Mouse (Mus musculus): ENCODE measurements around the gene Fiz1. TPM values are rescaled to one million over a fixed set of nuclear protein-coding genes. Genes with fewer than 3 reads are reported as not detected.

The Fiz1 gene
- polyA plus RNA-seq, 1 experiment: 23.6 TPM

DNA sequence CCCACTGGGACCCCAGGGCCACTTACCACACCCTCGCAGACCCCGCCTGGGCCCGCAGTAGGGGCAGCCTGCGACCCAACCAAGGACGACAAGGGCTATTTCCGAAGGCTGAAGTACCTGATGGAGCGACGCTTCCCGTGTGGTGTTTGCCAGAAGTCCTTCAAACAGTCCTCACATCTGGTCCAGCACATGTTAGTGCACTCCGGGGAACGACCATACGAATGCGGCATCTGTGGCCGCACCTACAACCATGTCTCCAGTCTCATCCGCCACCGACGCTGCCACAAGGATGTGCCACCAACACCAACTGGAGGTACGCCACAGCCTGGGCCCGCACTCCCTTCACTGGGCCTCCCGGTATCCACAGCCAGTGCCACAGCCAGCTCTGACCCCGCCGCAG is 15.0 kb upstream of the Fiz1 start:
- no peaks in the 10 kb centered on the region for H3K4me1 ChIP-seq (ENCODE audit: control insufficient read depth, insufficient read depth, low read length)
- no peak overlapping the region for H3K4me3 ChIP-seq (ENCODE audit: insufficient read depth, low read length)
- no peak overlapping the region for H3K27ac ChIP-seq (ENCODE audit: insufficient read depth, low read depth, low read length)
- no peak for TF ChIP-seq CTCF (IDR thresholded peaks at IDR 0.05; ENCODE audit: low read depth, low read length)
- no peak for TF ChIP-seq POLR2A (IDR thresholded peaks at IDR 0.05; ENCODE audit: borderline replicate concordance, low read depth, low read length)

DNA sequence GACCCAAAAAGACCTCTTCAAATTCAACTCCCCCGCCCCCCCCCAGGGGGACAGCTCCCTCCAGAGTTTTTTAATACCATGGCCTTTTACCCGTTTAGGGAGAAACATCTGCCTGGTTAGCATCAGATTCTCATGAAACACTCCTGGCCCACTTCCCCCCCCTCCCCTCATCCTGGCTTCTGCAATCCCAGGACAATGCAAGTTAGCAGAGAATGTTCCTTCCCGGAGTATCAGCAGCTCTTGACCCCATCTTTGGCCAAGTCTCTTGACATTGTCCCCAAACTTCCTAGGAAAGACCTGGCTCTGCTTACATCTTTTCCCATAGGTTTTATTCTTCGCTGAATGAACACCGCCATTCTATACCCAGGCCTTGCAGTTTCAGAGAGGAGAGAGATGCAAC is 6.7 kb upstream of the Fiz1 start:
- Histone ChIP-seq H3K4me3 (ENCODE audit: insufficient read depth, low read length) (peak overlapping the region; percentile 93), H3K4me1 (ENCODE audit: control insufficient read depth, insufficient read depth, low read length) (peaks cover 18% of the 10 kb centered on the region), H3K27ac (ENCODE audit: insufficient read depth, low read depth, low read length) (peak overlapping the region; percentile 88; the same call in 1 of the 2 replicates)
- no peak for TF ChIP-seq CTCF (IDR thresholded peaks at IDR 0.05; ENCODE audit: low read depth, low read length)
- no peak for TF ChIP-seq POLR2A (IDR thresholded peaks at IDR 0.05; ENCODE audit: borderline replicate concordance, low read depth, low read length)

DNA sequence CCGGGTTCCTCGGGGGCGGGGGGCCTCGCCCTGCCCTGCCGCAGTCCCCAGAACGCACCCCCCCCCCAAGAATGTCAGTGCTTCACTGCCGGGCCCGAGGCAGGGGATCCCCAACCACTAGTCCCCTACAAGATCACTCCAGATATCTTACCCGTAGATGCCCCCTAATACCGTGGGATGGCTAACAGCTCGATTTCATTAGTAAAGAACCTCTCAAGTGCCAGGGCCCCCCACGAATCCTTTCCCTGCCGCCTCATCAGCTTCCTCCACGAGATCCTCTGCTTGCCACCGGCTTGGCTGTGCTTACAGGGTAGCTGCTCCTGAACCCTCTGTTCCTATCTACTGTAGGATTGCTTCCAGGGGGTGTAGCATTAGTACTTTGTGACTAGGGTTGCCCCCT is 6.2 kb upstream of the Fiz1 start:
- TF ChIP-seq POLR2A (IDR thresholded peaks at IDR 0.05; ENCODE audit: borderline replicate concordance, low read depth, low read length) (no peak), CTCF (IDR thresholded peaks at IDR 0.05; ENCODE audit: low read depth, low read length) (no peak)
- Histone ChIP-seq H3K4me3 (ENCODE audit: insufficient read depth, low read length) (peak overlapping the region; percentile 93), H3K27ac (ENCODE audit: insufficient read depth, low read depth, low read length) (peak overlapping the region; percentile 88), H3K4me1 (ENCODE audit: control insufficient read depth, insufficient read depth, low read length) (peaks cover 18% of the 10 kb centered on the region)

DNA sequence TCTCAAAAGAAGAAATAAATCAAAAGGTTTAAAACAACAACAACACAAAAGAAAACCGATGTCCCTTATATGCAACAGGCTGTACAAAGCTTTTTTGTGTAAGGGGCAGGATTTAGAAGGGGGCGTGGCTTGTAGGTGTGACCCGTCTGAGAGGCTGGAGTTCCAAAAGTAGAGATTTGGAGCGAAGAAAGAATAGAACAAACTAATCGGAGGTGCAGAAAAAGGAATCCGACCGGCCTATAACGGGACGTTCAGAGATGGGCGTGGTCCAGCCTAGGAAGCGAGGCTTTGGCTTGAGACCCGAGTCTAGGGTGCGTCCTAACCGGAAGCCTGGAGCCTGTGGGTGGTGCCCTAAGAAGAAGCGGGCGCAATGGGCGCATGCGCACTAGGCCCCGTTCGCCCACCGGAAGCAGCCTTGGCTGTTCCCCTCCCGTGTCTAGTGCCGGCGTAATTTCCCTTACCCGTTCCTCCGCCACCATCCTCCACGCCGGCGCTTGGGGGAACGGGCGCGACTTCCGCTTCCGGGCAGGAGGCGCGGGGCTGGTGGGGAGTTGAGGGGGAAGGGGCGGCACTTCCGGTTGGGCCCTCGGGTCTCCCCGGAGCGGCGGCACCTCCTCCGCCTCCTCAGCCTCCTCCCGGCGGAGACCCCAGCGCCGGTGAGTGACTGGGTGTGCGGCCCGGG is 5.6 kb upstream of the Fiz1 start, which contains the start of the genes Zfp865 and Ccdc106:
Gene Zfp865 (plus strand): TSS at position 377 of the 682 bp plus-strand sequence.
Gene Ccdc106 (plus strand): TSS at position 554 of the 682 bp plus-strand sequence.
- Histone ChIP-seq H3K4me3 (ENCODE audit: insufficient read depth, low read length) (peak within 1 kb of the TSS; percentile 93), H3K27ac (ENCODE audit: insufficient read depth, low read depth, low read length) (peak within 1 kb of the TSS; percentile 88), H3K4me1 (ENCODE audit: control insufficient read depth, insufficient read depth, low read length) (peaks cover 18% of the 10 kb centered on the region)
- TF ChIP-seq CTCF (IDR thresholded peaks at IDR 0.05; ENCODE audit: low read depth, low read length) (no peak), POLR2A (IDR thresholded peaks at IDR 0.05; ENCODE audit: borderline replicate concordance, low read depth, low read length) (no peak)

DNA sequence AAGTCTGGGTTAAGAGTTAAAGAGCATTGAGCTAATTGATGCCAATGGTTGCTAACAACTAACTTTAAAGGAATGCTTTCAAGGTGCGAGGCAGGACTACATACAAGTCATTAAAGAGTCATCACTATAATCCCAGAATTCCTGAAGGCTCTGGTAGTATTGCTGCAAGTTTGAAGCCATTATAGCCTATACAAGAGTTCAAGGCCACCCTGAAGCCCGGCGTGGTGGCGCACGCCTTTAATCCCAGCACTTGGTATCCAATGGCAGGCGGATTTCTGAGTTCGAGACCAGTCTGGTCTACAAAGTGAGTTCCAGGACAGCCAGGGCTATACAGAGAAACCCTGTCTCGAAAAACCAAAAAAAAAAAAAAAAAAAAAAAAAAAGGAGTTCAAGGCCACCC is 5.1 kb upstream of the Fiz1 start:
- H3K4me1 ChIP-seq (ENCODE audit: control insufficient read depth, insufficient read depth, low read length): peaks cover 18% of the 10 kb centered on the region
- H3K4me3 ChIP-seq (ENCODE audit: insufficient read depth, low read length): peak overlapping the region; percentile 93
- peak overlapping the region; percentile 88 for H3K27ac ChIP-seq (ENCODE audit: insufficient read depth, low read depth, low read length)

DNA sequence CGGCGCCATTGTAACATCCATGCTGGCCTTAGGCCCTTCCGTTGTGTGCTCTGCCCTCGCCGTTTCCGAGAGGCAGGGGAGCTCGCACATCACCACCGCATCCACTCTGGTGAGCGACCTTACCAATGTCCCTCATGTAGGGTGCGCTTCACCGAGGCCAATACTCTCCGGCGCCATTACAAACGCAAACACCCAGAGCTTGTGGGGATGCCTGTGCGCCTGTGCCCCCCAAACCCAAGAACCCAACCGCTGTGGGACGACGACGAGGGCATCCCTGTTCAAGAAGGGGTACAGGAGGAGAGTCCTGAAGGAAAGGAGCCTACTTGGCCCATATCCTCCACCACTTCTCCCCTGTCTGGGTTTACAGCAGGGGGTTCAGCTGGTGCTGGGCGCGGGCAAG is 3.4 kb upstream of the Fiz1 start:
- peaks cover 23% of the 10 kb centered on the region for H3K4me1 ChIP-seq (ENCODE audit: control insufficient read depth, insufficient read depth, low read length)
- TF ChIP-seq CTCF (IDR thresholded peaks at IDR 0.05; ENCODE audit: low read depth, low read length) (no peak), POLR2A (IDR thresholded peaks at IDR 0.05; ENCODE audit: borderline replicate concordance, low read depth, low read length) (no peak)
- no peak overlapping the region for H3K27ac ChIP-seq (ENCODE audit: insufficient read depth, low read depth, low read length)
- no peak overlapping the region for H3K4me3 ChIP-seq (ENCODE audit: insufficient read depth, low read length)

DNA sequence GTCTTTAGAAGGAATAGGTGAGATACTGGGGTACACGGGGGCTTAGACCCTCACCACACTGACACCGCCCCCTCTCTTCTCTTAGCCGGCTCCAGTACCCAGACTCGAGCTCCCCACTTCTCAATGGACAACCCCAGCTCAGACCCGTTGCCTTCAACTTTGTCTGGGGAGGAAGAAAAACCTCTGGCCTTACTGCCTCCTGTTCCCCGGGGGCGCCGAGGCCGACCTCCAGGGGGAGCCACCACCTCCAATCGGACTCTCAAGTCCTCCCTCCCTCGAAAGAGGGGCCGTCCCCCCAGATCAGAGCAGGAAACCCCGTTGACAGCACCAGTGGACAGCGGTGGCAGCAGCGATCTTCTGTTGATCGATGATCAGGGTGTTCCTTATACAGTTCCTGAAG is 2.9 kb upstream of the Fiz1 start:
- Histone ChIP-seq H3K27ac (ENCODE audit: insufficient read depth, low read depth, low read length) (no peak overlapping the region), H3K4me3 (ENCODE audit: insufficient read depth, low read length) (no peak overlapping the region), H3K4me1 (ENCODE audit: control insufficient read depth, insufficient read depth, low read length) (peaks cover 24% of the 10 kb centered on the region)
- TF ChIP-seq CTCF (IDR thresholded peaks at IDR 0.05; ENCODE audit: low read depth, low read length) (no peak), POLR2A (IDR thresholded peaks at IDR 0.05; ENCODE audit: borderline replicate concordance, low read depth, low read length) (no peak)

DNA sequence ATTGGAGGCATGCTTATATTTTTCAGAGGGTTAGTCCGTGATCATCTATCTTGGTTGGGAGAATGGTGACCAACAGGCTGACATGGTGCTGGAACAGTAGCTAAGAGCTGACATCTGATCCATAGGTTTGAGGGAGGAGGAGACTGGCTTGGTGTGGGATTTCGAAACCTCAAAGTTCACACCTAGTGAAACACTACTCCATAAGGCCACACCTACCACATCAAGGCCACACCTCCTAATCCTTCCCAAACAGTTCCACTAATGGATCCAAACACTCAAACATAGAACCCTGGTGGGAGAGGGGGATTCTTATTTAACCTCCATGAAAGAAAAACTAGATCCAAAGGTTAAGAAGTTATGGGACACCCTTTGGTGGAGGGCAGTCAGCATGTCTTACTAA is 2.4 kb upstream of the Fiz1 start:
- H3K4me1 ChIP-seq (ENCODE audit: control insufficient read depth, insufficient read depth, low read length): peaks cover 24% of the 10 kb centered on the region
- H3K4me3 ChIP-seq (ENCODE audit: insufficient read depth, low read length): no peak overlapping the region
- H3K27ac ChIP-seq (ENCODE audit: insufficient read depth, low read depth, low read length): no peak overlapping the region
- TF ChIP-seq POLR2A (IDR thresholded peaks at IDR 0.05; ENCODE audit: borderline replicate concordance, low read depth, low read length): no peak
- TF ChIP-seq CTCF (IDR thresholded peaks at IDR 0.05; ENCODE audit: low read depth, low read length): no peak

DNA sequence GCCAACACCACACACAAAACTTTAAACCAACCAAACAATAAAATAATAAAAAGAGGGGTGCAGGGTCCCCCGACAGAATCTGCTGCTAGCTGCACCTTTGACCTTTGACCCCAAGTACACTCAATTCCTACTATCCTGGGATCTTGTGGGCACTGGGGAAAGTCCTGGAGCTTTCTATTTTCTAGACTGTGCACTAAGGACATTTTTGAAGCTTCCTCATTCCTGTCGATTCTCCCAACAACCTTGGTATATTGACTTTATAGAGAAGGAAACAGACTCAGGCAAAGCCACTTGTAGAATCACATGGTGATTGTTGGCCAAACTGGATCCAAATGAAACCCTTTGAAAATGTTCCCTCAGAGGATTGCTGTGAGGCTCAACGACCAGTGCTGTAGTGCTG is 1.6 kb upstream of the Fiz1 start:
- Histone ChIP-seq H3K27ac (ENCODE audit: insufficient read depth, low read depth, low read length) (peak overlapping the region; percentile 80), H3K4me3 (ENCODE audit: insufficient read depth, low read length) (peak overlapping the region; percentile 94), H3K4me1 (ENCODE audit: control insufficient read depth, insufficient read depth, low read length) (peaks cover 18% of the 10 kb centered on the region)
- TF ChIP-seq POLR2A (IDR thresholded peaks at IDR 0.05; ENCODE audit: borderline replicate concordance, low read depth, low read length) (no peak), CTCF (IDR thresholded peaks at IDR 0.05; ENCODE audit: low read depth, low read length) (no peak)

DNA sequence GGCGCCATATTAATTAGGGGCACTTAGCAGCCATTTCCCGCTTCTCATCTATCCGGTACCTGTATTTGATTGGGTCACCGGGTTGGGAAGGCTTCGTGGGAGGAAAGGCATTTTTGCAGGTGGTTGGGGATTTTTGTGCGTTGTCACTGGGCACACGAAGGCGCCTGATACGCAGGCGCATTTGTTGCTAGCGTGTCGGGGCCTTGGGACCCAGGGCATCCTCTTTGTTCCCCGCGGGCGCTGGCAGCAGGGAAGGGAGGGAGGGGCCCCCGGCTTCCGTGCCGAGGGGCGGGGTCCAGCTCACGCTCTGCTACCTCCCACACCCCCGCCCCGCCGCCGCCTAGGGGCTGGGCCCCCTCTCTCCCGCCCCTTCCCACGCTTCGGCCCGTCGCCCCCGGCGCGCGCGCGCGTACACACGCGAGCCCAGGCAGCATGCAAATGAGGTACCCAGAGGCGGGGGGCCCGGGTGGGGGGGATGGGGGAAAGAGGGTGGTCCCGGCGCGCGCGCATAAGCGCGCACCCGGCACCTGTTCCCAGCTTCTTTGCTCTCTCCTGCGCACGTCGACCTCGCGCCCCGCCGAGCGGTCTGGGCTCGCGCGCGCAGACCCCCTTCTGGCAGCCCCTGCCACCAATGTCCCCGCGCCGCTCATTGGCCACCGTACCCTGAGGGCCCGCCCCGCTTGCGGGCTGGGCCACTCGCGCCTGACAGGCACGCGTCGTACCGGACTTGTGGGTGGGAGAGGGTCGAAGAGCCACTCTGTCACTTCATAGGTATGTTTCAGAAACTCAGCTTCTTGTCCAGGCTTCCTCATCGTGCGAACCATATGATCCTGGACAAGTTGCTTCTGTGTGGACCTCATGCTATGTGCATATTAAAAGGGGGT is 863 bp upstream of the Fiz1 start, which contains the start of gene Gm44973:
Gene Gm44973 (plus strand): TSS at position 379 of the 884 bp plus-strand sequence.
- H3K4me1 ChIP-seq (ENCODE audit: control insufficient read depth, insufficient read depth, low read length): peaks cover 18% of the 10 kb centered on the region
- no peak for TF ChIP-seq CTCF (IDR thresholded peaks at IDR 0.05; ENCODE audit: low read depth, low read length)
- no peak for TF ChIP-seq POLR2A (IDR thresholded peaks at IDR 0.05; ENCODE audit: borderline replicate concordance, low read depth, low read length)
- peak within 1 kb of the TSS; percentile 100 for H3K27ac ChIP-seq (ENCODE audit: insufficient read depth, low read depth, low read length)
- peak within 1 kb of the TSS; percentile 97 for H3K4me3 ChIP-seq (ENCODE audit: insufficient read depth, low read length)

Measured in bone marrow macrophage, adult 2 months (primary cell).